Mouse (Mus musculus) brain, adult 10 weeks (tissue): ENCODE data around the gene Ptprq. TPM values are rescaled to one million over a fixed set of nuclear protein-coding genes. Genes with fewer than 3 reads are reported as not detected.

ENCODE experiments used
- polyA plus RNA-seq: library from polyadenylated mRNA; stranded (reverse); fragments of 350-450 nt; fragmentation: Illumina TruSeq; extraction: RNeasy Lipid Tissue Mini Kit (QIAGEN cat#74804); gene quantifications from one replicate; pipeline ENCODE4 v1.2.3, GENCODE M21; 2015; ENCODE audit warnings: low read depth, low replicate concordance

Gene Ptprq
- polyA plus RNA-seq, result 0.06 TPM

GRCm38 (mm10) chr10:107719806-107720205 is at the start of gene Ptprq:
Gene Ptprq (minus strand): TSS chr10:107720051.

GRCm38 (mm10) chr10:107494568-107494967 is 225.3 kb downstream of the Ptprq start, which contains the start of gene Myf6:
Gene Myf6 (minus strand): TSS chr10:107494737.

DNA sequence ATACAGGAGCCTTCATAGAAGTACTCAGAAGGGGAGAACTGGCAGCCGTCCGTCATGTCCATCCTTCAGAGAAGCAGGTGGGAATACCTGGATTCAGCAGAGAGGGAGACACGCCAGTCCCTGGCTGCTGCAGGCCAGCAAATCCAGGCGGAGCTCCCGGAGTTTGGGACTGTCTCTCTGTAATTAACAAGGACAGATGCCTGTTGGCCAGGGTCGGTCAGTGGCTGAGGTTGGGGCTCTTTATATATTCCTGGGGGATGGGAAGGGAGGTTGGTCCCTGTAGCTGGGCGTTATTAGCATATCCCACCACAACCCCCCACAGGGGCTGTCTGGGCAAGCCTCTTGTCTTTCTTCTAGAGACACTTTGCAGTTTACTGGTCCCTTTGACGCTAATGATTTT is 234.0 kb downstream of the Ptprq start, which contains the start of gene Myf5:
Gene Myf5 (minus strand): TSS at position 265 of the 400 bp plus-strand sequence.

Other genes with a start within 250 kb of the Ptprq start
- gene Myf5, start 233.9 kb downstream of the Ptprq start, polyA plus RNA-seq, result not detected
- not detected for gene Myf6, start 225.3 kb downstream of the Ptprq start, polyA plus RNA-seq
- 0.22 TPM for gene Otogl, start 192.1 kb upstream of the Ptprq start, polyA plus RNA-seq